Mouse (Mus musculus) embryonic fibroblast, embryonic 13.5 days (primary cell): ENCODE measurements at regions not wholly inside any gene's neighbourhood (a gene's known extent, or its start where the extent isn't known, plus 50 kb on each side); places are given as distances from the start of the nearest gene placed in this dataset.

Source experiments
- H3K27ac ChIP-seq: 2 replicates; pipeline ENCODE4 v1.5.1; 2012; ENCODE audit warnings: low read length, control low read depth, inconsistent platforms; ENCODE audit not compliant: insufficient read depth
- H3K4me1 ChIP-seq: 2 replicates; pipeline ENCODE4 v1.6.1; 2011; ENCODE audit warnings: low read length; ENCODE audit not compliant: control insufficient read depth, insufficient read depth
- H3K4me3 ChIP-seq: 2 replicates; pipeline ENCODE4 v1.5.1; 2011; ENCODE audit warnings: mild to moderate bottlenecking, control low read depth, low read length; ENCODE audit not compliant: insufficient read depth
- CTCF ChIP-seq: IDR thresholded peaks from 2 replicates; pipeline ENCODE4 v1.5.1; 2011; ENCODE audit warnings: mild to moderate bottlenecking, control low read depth, low read length, moderate library complexity, borderline replicate concordance; ENCODE audit not compliant: insufficient read depth
- POLR2A ChIP-seq: IDR thresholded peaks from 2 replicates; pipeline ENCODE4 v1.6.1; 2011; ENCODE audit warnings: low read depth, mild to moderate bottlenecking, control low read depth, low read length, moderate library complexity

GRCm38 (mm10) chr19:6599281-6599680, 56.4 kb upstream of the Slc22a12 start:
- H3K4me3 ChIP-seq: no peak overlapping the region
- H3K4me1 ChIP-seq: no peaks in the 10 kb centered on the region
- TF ChIP-seq POLR2A (no peak), CTCF (no peak)

GRCm38 (mm10) chr19:6598186-6598585, 55.4 kb upstream of the Slc22a12 start:
- no peaks in the 10 kb centered on the region for H3K4me1 ChIP-seq
- TF ChIP-seq POLR2A: no peak
- TF ChIP-seq CTCF: no peak

More at GRCm38 (mm10) chr19:6599281-6599680, 56.4 kb upstream of the Slc22a12 start:
- no peak overlapping the region for H3K27ac ChIP-seq

GRCm38 (mm10) chr19:6595801-6596200, 53.0 kb upstream of the Slc22a12 start:
- H3K27ac ChIP-seq: no peak overlapping the region
- TF ChIP-seq POLR2A (no peak), CTCF (no peak)
- H3K4me1 ChIP-seq: no peaks in the 10 kb centered on the region
- no peak overlapping the region for H3K4me3 ChIP-seq

More at GRCm38 (mm10) chr19:6598186-6598585, 55.4 kb upstream of the Slc22a12 start:
- Histone ChIP-seq H3K4me3 (no peak overlapping the region), H3K27ac (no peak overlapping the region)
